Mouse (Mus musculus): ENCODE results near the gene Pfkm. TPM values are rescaled to one million over a fixed set of nuclear protein-coding genes. Genes with fewer than 3 reads are reported as not detected.

Gene Pfkm
- total and polyA plus RNA-seq, 2 experiments from 2014 or later = 91.5 to 97.3 TPM

GRCm38 (mm10) chr15:98108297-98109152, 16.1 kb downstream of the Pfkm start:
- no peaks in the 10 kb centered on the region for H3K9me3 ChIP-seq (ENCODE audit: low read length)
- no peaks in the 10 kb centered on the region for H3K27me3 ChIP-seq (ENCODE audit: insufficient read depth, low read length)
- peaks cover 11% of the 10 kb centered on the region; the same call in 1 of the 2 replicates for H3K36me3 ChIP-seq (ENCODE audit: insufficient read depth, low read length)
- peaks cover 14% of the 10 kb centered on the region; the same call in 1 of the 2 replicates for H3K4me1 ChIP-seq (ENCODE audit: insufficient read depth, low read length)
- DNase-seq (ENCODE audit: low spot score) = peak; percentile 90
- H3K4me2 ChIP-seq (ENCODE audit: low read depth, low read length) = peak overlapping the region; percentile 78
- 2% methylated on average over 36 of the region's 37 CpGs for WGBS
- H3K27ac ChIP-seq = peak overlapping the region; percentile 83
- peak; percentile 96 for ATAC-seq
- peak; percentile 25; the same call in 1 of the 2 replicates for TF ChIP-seq CTCF (IDR thresholded peaks at IDR 0.05; ENCODE audit: low read depth)
- peak overlapping the region; percentile 75 for H3K4me3 ChIP-seq (ENCODE audit: low read length)
- peak overlapping the region; percentile 89 for H3K9ac ChIP-seq (replicated peaks; ENCODE audit: low read length)

GRCm38 (mm10) chr15:98111791-98112190, 19.4 kb downstream of the Pfkm start:
- no peaks in the 10 kb centered on the region for H3K9me3 ChIP-seq (ENCODE audit: low read length)
- DNase-seq (ENCODE audit: low spot score) (no peak), ATAC-seq (no peak)
- H3K27ac ChIP-seq = no peak overlapping the region
- H3K4me2 ChIP-seq (ENCODE audit: low read depth, low read length) = no peak overlapping the region
- no peak overlapping the region for H3K9ac ChIP-seq (replicated peaks; ENCODE audit: low read length)
- H3K4me1 ChIP-seq (ENCODE audit: insufficient read depth, low read length) = peaks cover 14% of the 10 kb centered on the region; the same call in 1 of the 2 replicates
- peaks cover 17% of the 10 kb centered on the region for H3K36me3 ChIP-seq (ENCODE audit: insufficient read depth, low read length)
- no peaks in the 10 kb centered on the region for H3K27me3 ChIP-seq (ENCODE audit: insufficient read depth, low read length)
- H3K4me3 ChIP-seq (ENCODE audit: low read length) = no peak overlapping the region
- WGBS = 72% methylated on average over 5 of the region's 5 CpGs
- no peak for TF ChIP-seq CTCF (IDR thresholded peaks at IDR 0.05; ENCODE audit: low read depth)

GRCm38 (mm10) chr15:98114098-98114851, 21.9 kb downstream of the Pfkm start:
- DNase-seq (ENCODE audit: low spot score) = no peak
- no peaks in the 10 kb centered on the region for H3K9me3 ChIP-seq (ENCODE audit: low read length)
- H3K27ac ChIP-seq = no peak overlapping the region
- H3K9ac ChIP-seq (replicated peaks; ENCODE audit: low read length) = no peak overlapping the region
- no peak overlapping the region for H3K4me2 ChIP-seq (ENCODE audit: low read depth, low read length)
- TF ChIP-seq CTCF (IDR thresholded peaks at IDR 0.05; ENCODE audit: low read depth) = no peak
- no peaks in the 10 kb centered on the region for H3K27me3 ChIP-seq (ENCODE audit: insufficient read depth, low read length)
- no peak for ATAC-seq
- no peak overlapping the region for H3K4me3 ChIP-seq (ENCODE audit: low read length)
- 80% methylated on average over 10 of the region's 10 CpGs for whole genome bisulfite sequencing
- H3K36me3 ChIP-seq (ENCODE audit: insufficient read depth, low read length) = peaks cover 30% of the 10 kb centered on the region
- peaks cover 9% of the 10 kb centered on the region; the same call in 1 of the 2 replicates for H3K4me1 ChIP-seq (ENCODE audit: insufficient read depth, low read length)

- H3K4me1 ChIP-seq (ENCODE audit: insufficient read depth, low read length) = 0 out of 2 replicates have a peak, but pooled peaks cover under 1% of the 10 kb centered on the region
- TF ChIP-seq CTCF (IDR thresholded peaks at IDR 0.05; ENCODE audit: low read depth) = no peak
- no peak for ATAC-seq
- H3K9ac ChIP-seq (replicated peaks; ENCODE audit: low read length) = no peak overlapping the region
- WGBS = 89% methylated on average over 10 of the region's 10 CpGs
- peaks cover 36% of the 10 kb centered on the region for H3K36me3 ChIP-seq (ENCODE audit: insufficient read depth, low read length)
- no peak overlapping the region for H3K4me2 ChIP-seq (ENCODE audit: low read depth, low read length)
- no peak overlapping the region for H3K4me3 ChIP-seq (ENCODE audit: low read length)
- H3K9me3 ChIP-seq (ENCODE audit: low read length) = no peaks in the 10 kb centered on the region
- no peaks in the 10 kb centered on the region for H3K27me3 ChIP-seq (ENCODE audit: insufficient read depth, low read length)
- H3K27ac ChIP-seq = no peak overlapping the region
- DNase-seq (ENCODE audit: low spot score) = no peak
Observed at GRCm38 (mm10) chr15:98114852-98115778, 22.7 kb downstream of the Pfkm start.

- no peak overlapping the region for H3K27ac ChIP-seq
- no peaks in the 10 kb centered on the region for H3K4me1 ChIP-seq (ENCODE audit: insufficient read depth, low read length)
- no peaks in the 10 kb centered on the region for H3K9me3 ChIP-seq (ENCODE audit: low read length)
- peaks cover 42% of the 10 kb centered on the region for H3K36me3 ChIP-seq (ENCODE audit: insufficient read depth, low read length)
- ATAC-seq = no peak
- WGBS = 93% methylated on average over 9 of the region's 9 CpGs
- H3K9ac ChIP-seq (replicated peaks; ENCODE audit: low read length) = no peak overlapping the region
- no peak for DNase-seq (ENCODE audit: low spot score)
- H3K27me3 ChIP-seq (ENCODE audit: insufficient read depth, low read length) = no peaks in the 10 kb centered on the region
- no peak overlapping the region for H3K4me3 ChIP-seq (ENCODE audit: low read length)
- TF ChIP-seq CTCF (IDR thresholded peaks at IDR 0.05; ENCODE audit: low read depth) = no peak
- no peak overlapping the region for H3K4me2 ChIP-seq (ENCODE audit: low read depth, low read length)
Observed at GRCm38 (mm10) chr15:98115779-98116163, 23.4 kb downstream of the Pfkm start.

- Histone ChIP-seq H3K4me1 (ENCODE audit: insufficient read depth, low read length) (no peaks in the 10 kb centered on the region), H3K4me2 (ENCODE audit: low read depth, low read length) (no peak overlapping the region), H3K9ac (replicated peaks; ENCODE audit: low read length) (no peak overlapping the region), H3K4me3 (ENCODE audit: low read length) (no peak overlapping the region), H3K27me3 (ENCODE audit: insufficient read depth, low read length) (no peaks in the 10 kb centered on the region), H3K27ac (no peak overlapping the region), H3K9me3 (ENCODE audit: low read length) (no peaks in the 10 kb centered on the region), H3K36me3 (ENCODE audit: insufficient read depth, low read length) (peaks cover 47% of the 10 kb centered on the region)
- WGBS = 88% methylated on average over 5 of the region's 5 CpGs
- ATAC-seq = no peak
- no peak for TF ChIP-seq CTCF (IDR thresholded peaks at IDR 0.05; ENCODE audit: low read depth)
- DNase-seq (ENCODE audit: low spot score) = no peak
Observed at GRCm38 (mm10) chr15:98116287-98116686, 23.9 kb downstream of the Pfkm start.
